Mouse (Mus musculus) lung, embryonic 14.5 days (tissue): ENCODE measurements around the gene Rbm25. TPM values are rescaled to one million over a fixed set of nuclear protein-coding genes. Genes with fewer than 3 reads are reported as not detected.
"Not testable (repeated sequence)": the region's sequence is repeated elsewhere in the genome, so short reads cannot be mapped to it uniquely, and the experiment has no call there.

Experiments used
- ATAC-seq: fragments of 200-750 bp; cut with Nextera tagmentation; 2 replicates; pipeline ENCODE4 v1.8.0; 2017; ENCODE audit warnings: mild to moderate bottlenecking, moderate TSS enrichment, moderate library complexity; ENCODE audit not compliant: insufficient read depth
- DNase-seq: peaks from one replicate; pipeline ENCODE4 v3.0.0-alpha.2; 2015
- H3K27ac ChIP-seq: fragments of 300-500 bp; sonication (generic); 2 replicates; pipeline ENCODE4 v1.5.1; 2014; ENCODE audit warnings: low read depth, mild to moderate bottlenecking, moderate library complexity
- H3K27me3 ChIP-seq: fragments of 300-500 bp; sonication (generic); 2 replicates; pipeline ENCODE4 v1.6.1; 2014; ENCODE audit warnings: low read length, control low read depth; ENCODE audit not compliant: insufficient read depth
- H3K36me3 ChIP-seq: fragments of 300-500 bp; sonication (generic); 2 replicates; pipeline ENCODE4 v1.6.1; 2014; ENCODE audit warnings: control low read depth; ENCODE audit not compliant: insufficient read depth
- H3K4me1 ChIP-seq: fragments of 300-500 bp; sonication (generic); 2 replicates; pipeline ENCODE4 v1.6.1; 2014; ENCODE audit warnings: antibody characterized with exemption, control low read depth; ENCODE audit not compliant: insufficient read depth
- H3K4me2 ChIP-seq: fragments of 300-500 bp; sonication (generic); 2 replicates; pipeline ENCODE4 v1.6.1; 2014; ENCODE audit warnings: mild to moderate bottlenecking
- H3K4me3 ChIP-seq: fragments of 300-500 bp; sonication (generic); 2 replicates; pipeline ENCODE4 v1.5.1; 2014; ENCODE audit warnings: low read depth, low read length
- H3K9ac ChIP-seq: fragments of 300-500 bp; sonication (generic); 2 replicates; pipeline ENCODE4 v1.6.1; 2014
- H3K9me3 ChIP-seq: fragments of 300-500 bp; sonication (generic); 2 replicates; pipeline ENCODE4 v1.6.1; 2016; ENCODE audit warnings: low read depth, low read length, control low read depth
- CTCF ChIP-seq: IDR thresholded peaks from 2 replicates; pipeline ENCODE4 v1.5.1; 2016; ENCODE audit warnings: antibody characterized with exemption, low read depth
- WGBS: fragments of 180-500 bp; shearing (Covaris S2); extraction: QIAGEN DNeasy Blood & Tissue Kit; methylation state at CpG from one replicate; pipeline ENCODE4 v1.1.7; 2014; 5-methylcytosine and 5-hydroxymethylcytosine counted together
- polyA plus RNA-seq: library from polyadenylated mRNA; unstranded; fragments of >200 nt; fragmentation: Nextera tagmentation; extraction: Ambion mirVana; gene quantifications from 2 replicates; pipeline ENCODE4 v1.2.1, GENCODE M21; 2014

Rbm25 gene
- polyA plus RNA-seq, 1 experiment from 2014 or later, result 254 TPM

DNA sequence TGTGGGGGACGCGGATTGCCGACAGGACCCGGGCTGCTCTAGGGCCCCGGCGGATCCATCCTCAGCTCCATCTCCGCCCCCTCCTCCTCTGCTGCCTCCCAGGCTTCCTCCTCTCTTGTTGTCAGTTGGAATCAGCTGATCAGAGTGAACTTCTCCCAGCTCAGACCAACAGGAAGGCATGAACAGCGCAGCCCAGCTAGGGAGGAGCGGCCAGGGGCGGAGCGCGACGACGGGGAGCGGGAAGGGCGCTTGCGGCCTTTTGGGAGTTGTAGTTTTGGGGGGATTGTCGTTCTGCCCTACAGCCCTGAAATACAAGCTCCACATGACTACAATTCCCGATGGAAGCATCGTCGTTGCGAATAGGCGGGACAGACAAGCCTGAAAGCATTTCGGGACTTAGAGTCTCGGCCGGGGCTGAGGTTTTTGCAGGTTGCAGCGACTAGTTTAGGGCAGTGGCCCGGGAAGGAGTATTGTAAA lies 34.0 kb upstream of the Rbm25 start, which contains the start of gene Zfyve1:
Gene Zfyve1 (minus strand): TSS at position 198 of the 477 bp plus-strand sequence.
- no peak for TF ChIP-seq CTCF
- H3K4me3 ChIP-seq, result peak within 1 kb of the TSS; percentile 87
- H3K9ac ChIP-seq, result peak within 1 kb of the TSS; percentile 93
- H3K36me3 ChIP-seq, result peaks cover 21% of the 10 kb centered on the region
- ATAC-seq (peak; percentile 99), DNase-seq (peak; percentile 98)
- no peaks in the 10 kb centered on the region for H3K9me3 ChIP-seq
- peak within 1 kb of the TSS; percentile 77 for H3K27ac ChIP-seq
- H3K4me2 ChIP-seq, result peak within 1 kb of the TSS; percentile 78
- no peaks in the 10 kb centered on the region for H3K27me3 ChIP-seq
- H3K4me1 ChIP-seq, result no peaks in the 10 kb centered on the region
- under 1% methylated on average over 28 of the region's 28 CpGs for WGBS

DNA sequence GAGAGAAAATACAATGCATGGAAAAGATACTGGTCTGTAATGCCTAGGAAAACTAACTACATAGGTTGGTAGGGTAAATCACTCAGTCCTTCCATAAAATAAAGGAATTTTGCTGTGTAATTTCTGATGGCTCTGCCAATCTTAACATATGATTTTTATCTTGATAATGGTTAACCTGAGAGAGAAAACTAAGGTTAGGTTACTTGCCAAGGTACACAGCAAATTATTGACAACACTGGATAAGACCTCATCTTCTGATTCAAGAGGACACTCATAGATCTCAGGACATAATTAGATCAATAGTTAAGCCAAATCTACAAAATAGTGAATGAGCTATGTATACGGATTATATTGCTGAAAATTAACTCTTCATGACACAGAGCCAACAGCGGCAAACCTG lies 33.2 kb upstream of the Rbm25 start:
- ATAC-seq, result no peak

GRCm38 (mm10) chr12:83602285-83602684 lies 28.8 kb upstream of the Rbm25 start:
- WGBS, result 70% methylated on average over 5 of the region's 5 CpGs
- ATAC-seq, result no peak

More for the DNA sequence above, 33.2 kb upstream of the Rbm25 start:
- H3K36me3 ChIP-seq, result peaks cover 18% of the 10 kb centered on the region
- H3K4me1 ChIP-seq, result no peaks in the 10 kb centered on the region
- H3K9ac ChIP-seq, result no peak overlapping the region
- no peaks in the 10 kb centered on the region for H3K9me3 ChIP-seq
- H3K4me3 ChIP-seq, result no peak overlapping the region
- TF ChIP-seq CTCF, result no peak
- no peaks in the 10 kb centered on the region for H3K27me3 ChIP-seq
- WGBS, result 77% methylated on average over 2 of the region's 2 CpGs
- H3K27ac ChIP-seq, result no peak overlapping the region
- no peak overlapping the region for H3K4me2 ChIP-seq
- no peak for DNase-seq

DNA sequence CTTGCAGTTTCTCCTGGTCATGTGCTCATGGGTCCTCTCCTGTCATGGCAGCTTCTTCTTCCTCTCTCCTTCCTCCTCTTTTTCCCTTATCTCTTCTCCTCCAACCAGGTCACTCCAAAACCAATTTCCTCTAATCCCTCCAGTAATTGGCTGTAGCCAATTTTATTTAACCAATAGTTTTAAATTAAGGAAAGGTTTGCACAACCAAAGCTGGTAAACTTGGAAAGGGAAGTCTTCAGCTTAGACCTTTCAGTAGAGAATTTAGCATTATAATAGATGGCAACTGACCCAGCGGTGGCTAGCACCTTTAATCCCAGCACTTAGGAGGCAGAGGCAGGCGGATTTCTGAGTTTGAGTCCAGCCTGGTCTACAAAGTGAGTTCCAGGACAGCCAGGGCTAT lies 24.6 kb upstream of the Rbm25 start:
- not testable (repeated sequence) for H3K4me3 ChIP-seq, H3K4me1 ChIP-seq, H3K36me3 ChIP-seq, H3K4me2 ChIP-seq, H3K9me3 ChIP-seq, H3K27ac ChIP-seq, H3K27me3 ChIP-seq, H3K9ac ChIP-seq, ATAC-seq, DNase-seq
- WGBS, result 91% methylated on average over 2 of the region's 2 CpGs

More at GRCm38 (mm10) chr12:83602285-83602684, 28.8 kb upstream of the Rbm25 start:
- H3K4me3 ChIP-seq, result no peak overlapping the region
- DNase-seq, result no peak
- TF ChIP-seq CTCF, result no peak
- no peaks in the 10 kb centered on the region for H3K27me3 ChIP-seq
- H3K27ac ChIP-seq, result no peak overlapping the region
- no peaks in the 10 kb centered on the region for H3K9me3 ChIP-seq
- no peak overlapping the region for H3K4me2 ChIP-seq
- no peak overlapping the region for H3K9ac ChIP-seq
- no peaks in the 10 kb centered on the region for H3K4me1 ChIP-seq
- no peaks in the 10 kb centered on the region for H3K36me3 ChIP-seq

DNA sequence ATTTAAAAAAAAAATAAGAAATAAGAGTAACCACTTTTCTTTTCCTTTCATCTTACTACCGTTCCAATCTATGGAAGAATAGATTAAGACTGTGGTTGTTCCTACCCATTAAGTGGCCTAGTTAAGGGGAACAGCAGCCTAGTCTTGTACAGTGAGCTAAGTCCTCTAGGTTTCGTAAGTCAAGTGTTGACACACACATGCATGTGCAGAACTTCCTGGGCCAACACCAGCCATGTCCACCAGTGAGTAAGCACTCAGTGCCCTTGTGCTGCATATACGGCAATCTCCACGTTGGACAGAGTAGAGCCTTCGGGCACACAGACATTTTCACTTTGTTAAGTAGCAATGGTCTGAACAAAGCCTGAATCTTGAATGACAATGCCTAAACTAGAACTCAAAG lies 13.8 kb upstream of the Rbm25 start:
- no peak overlapping the region for H3K4me2 ChIP-seq
- no peaks in the 10 kb centered on the region for H3K36me3 ChIP-seq
- no peaks in the 10 kb centered on the region for H3K9me3 ChIP-seq
- no peak overlapping the region for H3K4me3 ChIP-seq
- H3K9ac ChIP-seq, result no peak overlapping the region
- no peak overlapping the region for H3K27ac ChIP-seq
- no peaks in the 10 kb centered on the region for H3K27me3 ChIP-seq
- no peak for DNase-seq
- TF ChIP-seq CTCF, result no peak
- H3K4me1 ChIP-seq, result no peaks in the 10 kb centered on the region
- ATAC-seq, result no peak
- 89% methylated on average over 5 of the region's 5 CpGs for WGBS

DNA sequence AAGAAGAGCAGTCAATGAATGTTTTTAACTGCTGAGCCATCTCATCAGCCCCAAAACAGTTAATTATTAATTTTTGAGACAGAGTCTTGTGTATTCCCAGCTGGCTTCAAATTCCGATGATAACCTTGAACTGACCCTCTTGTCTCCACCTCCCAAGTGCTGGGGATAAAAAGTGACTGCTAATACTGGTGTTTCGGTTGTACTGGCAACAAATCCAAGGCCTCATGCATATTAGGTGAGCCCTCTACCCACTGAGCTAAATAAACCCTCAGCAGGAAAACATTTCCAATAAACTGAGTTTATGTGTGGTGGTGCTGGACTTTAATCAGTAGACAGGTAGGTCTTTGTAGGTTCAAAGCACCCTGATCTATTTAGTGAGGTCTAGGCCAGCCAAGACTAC lies 12.1 kb upstream of the Rbm25 start:
- DNase-seq, result no peak
- no peak for ATAC-seq
- Histone ChIP-seq H3K4me3 (no peak overlapping the region), H3K9ac (no peak overlapping the region), H3K4me1 (no peaks in the 10 kb centered on the region), H3K36me3 (no peaks in the 10 kb centered on the region), H3K9me3 (no peaks in the 10 kb centered on the region), H3K27ac (no peak overlapping the region), H3K27me3 (no peaks in the 10 kb centered on the region), H3K4me2 (no peak overlapping the region)
- no peak for TF ChIP-seq CTCF
- WGBS, result 55% methylated on average over 2 of the region's 2 CpGs

- H3K9me3 ChIP-seq, DNase-seq, ATAC-seq, H3K4me2 ChIP-seq, H3K4me3 ChIP-seq, H3K27ac ChIP-seq, H3K4me1 ChIP-seq, H3K36me3 ChIP-seq, H3K9ac ChIP-seq, H3K27me3 ChIP-seq: not testable (repeated sequence)
- WGBS, result 47% methylated on average over 23 of the region's 23 CpGs
Measured at GRCm38 (mm10) chr12:83620694-83621093, 10.3 kb upstream of the Rbm25 start.
